Mouse (Mus musculus) brain, embryonic 14.5 days (tissue): Measurements from ENCODE around the gene Srgap3.

Source experiments
- CTCF ChIP-seq: fragments of 200-500 bp; IDR thresholded peaks from 2 replicates; pipeline ENCODE4 v1.5.1; 2012; ENCODE audit warnings: inconsistent platforms, mild to moderate bottlenecking, moderate library complexity, borderline replicate concordance; ENCODE audit not compliant: insufficient read depth, insufficient read length; ENCODE audit errors: extremely low read depth
- POLR2A ChIP-seq: fragments of 200-500 bp; IDR thresholded peaks from 2 replicates; pipeline ENCODE4 v1.6.1; 2012; ENCODE audit warnings: mild to moderate bottlenecking, inconsistent platforms, borderline replicate concordance; ENCODE audit not compliant: poor library complexity, insufficient read depth, insufficient read length, severe bottlenecking; ENCODE audit errors: extremely low read depth

DNA sequence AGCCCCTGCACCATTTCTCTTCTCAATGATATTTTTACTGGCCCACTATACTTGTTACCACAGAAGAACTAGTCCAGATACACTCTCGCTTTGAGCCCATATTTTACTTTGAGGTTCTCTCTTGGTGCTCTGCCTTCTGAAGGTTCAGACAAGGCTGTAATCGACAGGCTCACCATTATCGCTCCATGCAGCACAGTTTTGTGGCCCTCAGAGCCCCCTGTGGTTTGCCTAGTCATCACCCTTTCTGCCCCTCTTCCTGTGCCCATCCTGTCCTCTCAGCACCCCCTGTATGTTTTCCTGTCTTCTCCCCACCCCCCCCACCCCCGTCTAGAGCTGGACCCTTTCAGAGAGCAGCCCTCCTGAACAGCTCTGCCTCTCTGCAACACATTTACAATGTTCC is 111.7 kb downstream of the Srgap3 start:
- TF ChIP-seq POLR2A (no peak), CTCF (no peak)
